Mouse (Mus musculus) kidney, postnatal 0 days (tissue): ENCODE data around the gene Ttc28. TPM values are rescaled to one million over a fixed set of nuclear protein-coding genes. Genes with fewer than 3 reads are reported as not detected.

ENCODE experiments used
- ATAC-seq: fragments of 200-750 bp; cut with Nextera tagmentation; replicated peaks from 2 replicates; pipeline ENCODE4 v1.8.0; 2017; ENCODE audit warnings: low read depth, moderate number of reproducible peaks, moderate TSS enrichment, moderate library complexity; ENCODE audit not compliant: low FRiP score
- DNase-seq: peaks from one replicate; pipeline ENCODE4 v3.0.0-alpha.2; 2016; ENCODE audit warnings: low spot score
- H3K27ac ChIP-seq: fragments of 300-500 bp; sonication (generic); 2 replicates; pipeline ENCODE4 v1.5.1; 2014; ENCODE audit warnings: mild to moderate bottlenecking
- H3K27me3 ChIP-seq: fragments of 300-500 bp; sonication (generic); 2 replicates; pipeline ENCODE4 v1.6.1; 2014; ENCODE audit warnings: low read length, mixed read lengths; ENCODE audit not compliant: insufficient read depth
- H3K36me3 ChIP-seq: fragments of 300-500 bp; sonication (generic); 2 replicates; pipeline ENCODE4 v1.6.1; 2014; ENCODE audit warnings: low read length, mixed read lengths; ENCODE audit not compliant: insufficient read depth
- H3K4me1 ChIP-seq: fragments of 300-500 bp; sonication (generic); replicated peaks from 2 replicates; pipeline ENCODE4 v1.6.1; 2014; ENCODE audit warnings: antibody characterized with exemption, low read length, mixed read lengths; ENCODE audit not compliant: insufficient read depth
- H3K4me2 ChIP-seq: fragments of 300-500 bp; sonication (generic); 2 replicates; pipeline ENCODE4 v1.6.1; 2014; ENCODE audit warnings: mild to moderate bottlenecking, low read length, moderate library complexity, mixed read lengths
- H3K4me3 ChIP-seq: fragments of 300-500 bp; sonication (generic); replicated peaks from 2 replicates; pipeline ENCODE4 v1.5.1; 2014; ENCODE audit warnings: low read depth, low read length
- H3K9ac ChIP-seq: fragments of 300-500 bp; sonication (generic); 2 replicates; pipeline ENCODE4 v1.6.1; 2014; ENCODE audit warnings: low read depth, low read length
- H3K9me3 ChIP-seq: fragments of 300-500 bp; sonication (generic); replicated peaks from 2 replicates; pipeline ENCODE4 v1.6.1; 2016; ENCODE audit warnings: low read length, inconsistent platforms, mixed read lengths
- CTCF ChIP-seq: IDR thresholded peaks from 2 replicates; pipeline ENCODE4 v1.5.1; 2016; ENCODE audit warnings: antibody characterized with exemption, low read depth, mild to moderate bottlenecking, moderate library complexity
- WGBS: fragments of 180-500 bp; shearing (Covaris S2); extraction: QIAGEN DNeasy Blood & Tissue Kit; methylation state at CpG from one replicate; pipeline ENCODE4 v1.1.7; 2014; 5-methylcytosine and 5-hydroxymethylcytosine counted together
- polyA plus RNA-seq: library from polyadenylated mRNA; unstranded; fragments of >200 nt; fragmentation: Nextera tagmentation; extraction: Ambion mirVana; gene quantifications from 2 replicates; pipeline ENCODE4 v1.2.1, GENCODE M21; 2015

Gene Ttc28
- polyA plus RNA-seq, 1 experiment from 2014 or later = 8.1 TPM

DNA sequence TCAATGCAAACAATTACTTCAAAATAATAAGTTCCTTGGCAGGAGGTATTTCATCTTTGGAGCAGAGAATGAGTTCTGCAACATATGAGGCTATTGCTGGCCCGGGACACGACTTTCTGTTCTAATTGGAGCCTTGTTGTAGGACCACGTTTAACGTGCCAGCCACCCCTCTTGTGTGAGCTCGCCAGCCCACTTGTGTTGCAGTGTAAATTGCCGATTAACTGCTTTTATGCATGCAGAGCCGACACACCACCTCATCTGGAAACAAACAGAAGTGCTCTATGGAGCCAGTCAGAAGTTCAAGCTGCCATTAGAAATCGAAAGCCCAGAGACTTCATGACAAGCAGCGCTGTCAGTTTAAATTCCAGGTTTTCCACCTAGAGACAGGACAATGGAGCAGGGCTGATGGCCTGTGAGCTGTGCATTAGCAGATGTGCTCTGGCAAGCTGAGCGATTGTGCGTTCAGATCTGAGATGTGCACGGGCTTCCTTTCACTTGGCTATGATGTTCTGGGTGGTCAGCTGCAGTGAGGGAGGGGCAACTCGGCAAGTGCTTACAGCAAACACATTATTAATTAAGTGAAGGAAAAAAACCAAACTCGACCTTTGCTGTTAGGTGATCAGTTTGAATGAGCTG is 167.4 kb downstream of the Ttc28 start:
- Histone ChIP-seq H3K4me1 (peaks cover 29% of the 10 kb centered on the region; the same call in 1 of the 2 replicates), H3K4me2 (no peak overlapping the region), H3K9me3 (no peaks in the 10 kb centered on the region), H3K36me3 (no peaks in the 10 kb centered on the region), H3K27me3 (no peaks in the 10 kb centered on the region), H3K4me3 (no peak overlapping the region), H3K27ac (no peak overlapping the region), H3K9ac (no peak overlapping the region)
- WGBS = 46% methylated on average over 14 of the region's 14 CpGs
- TF ChIP-seq CTCF = no peak
- DNase-seq (no peak), ATAC-seq (no peak)

DNA sequence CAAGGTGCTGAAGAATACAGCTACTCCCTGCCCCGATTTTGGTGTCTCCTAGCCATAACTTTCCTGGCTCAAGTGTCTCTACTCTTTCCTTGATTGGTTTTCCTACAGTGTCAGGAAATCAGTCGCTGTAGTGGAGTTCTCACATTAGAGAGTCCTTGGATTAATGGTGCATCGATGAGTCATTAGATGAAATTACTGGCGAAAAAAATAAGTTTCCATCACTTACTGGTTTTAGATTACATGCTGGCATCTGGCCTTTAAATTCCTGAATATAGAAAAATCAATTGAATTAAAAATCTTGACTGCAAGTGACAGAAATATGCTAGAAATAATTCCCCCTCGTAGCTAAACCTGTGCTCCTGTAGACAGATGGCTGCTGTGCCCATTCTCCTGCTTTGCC is 168.4 kb downstream of the Ttc28 start:
- Histone ChIP-seq H3K27ac (no peak overlapping the region), H3K4me1 (peaks cover 29% of the 10 kb centered on the region; the same call in 1 of the 2 replicates), H3K9ac (no peak overlapping the region), H3K4me3 (no peak overlapping the region), H3K27me3 (no peaks in the 10 kb centered on the region), H3K9me3 (no peaks in the 10 kb centered on the region), H3K36me3 (no peaks in the 10 kb centered on the region), H3K4me2 (no peak overlapping the region)
- TF ChIP-seq CTCF = no peak
- ATAC-seq (no peak), DNase-seq (no peak)
- WGBS = 48% methylated on average over 5 of the region's 5 CpGs

DNA sequence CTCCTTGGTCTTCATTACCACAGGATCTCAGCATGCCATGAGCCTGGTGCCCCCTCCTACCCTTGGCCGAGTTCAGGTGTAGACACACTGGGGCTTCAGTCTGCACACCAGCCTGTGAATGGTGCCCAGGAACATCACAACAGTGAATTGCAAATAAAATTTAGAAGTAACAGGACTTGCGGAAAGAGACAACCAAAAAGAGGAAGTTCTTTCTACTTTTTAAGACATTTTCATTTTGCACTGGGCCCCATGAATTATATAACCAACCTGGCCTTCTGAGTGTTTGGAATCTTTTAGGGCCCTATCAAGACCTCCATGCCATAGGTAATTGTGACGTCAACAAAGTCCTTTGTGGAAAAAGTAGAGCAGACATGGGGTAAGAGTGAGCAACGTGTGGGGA is 170.0 kb downstream of the Ttc28 start:
- Histone ChIP-seq H3K27ac (no peak overlapping the region), H3K4me2 (no peak overlapping the region), H3K27me3 (no peaks in the 10 kb centered on the region), H3K4me1 (peaks cover 24% of the 10 kb centered on the region; the same call in 1 of the 2 replicates), H3K36me3 (no peaks in the 10 kb centered on the region), H3K4me3 (no peak overlapping the region), H3K9me3 (no peaks in the 10 kb centered on the region), H3K9ac (no peak overlapping the region)
- WGBS = 86% methylated on average over 4 of the region's 4 CpGs
- ATAC-seq (no peak), DNase-seq (no peak)
- TF ChIP-seq CTCF = no peak

DNA sequence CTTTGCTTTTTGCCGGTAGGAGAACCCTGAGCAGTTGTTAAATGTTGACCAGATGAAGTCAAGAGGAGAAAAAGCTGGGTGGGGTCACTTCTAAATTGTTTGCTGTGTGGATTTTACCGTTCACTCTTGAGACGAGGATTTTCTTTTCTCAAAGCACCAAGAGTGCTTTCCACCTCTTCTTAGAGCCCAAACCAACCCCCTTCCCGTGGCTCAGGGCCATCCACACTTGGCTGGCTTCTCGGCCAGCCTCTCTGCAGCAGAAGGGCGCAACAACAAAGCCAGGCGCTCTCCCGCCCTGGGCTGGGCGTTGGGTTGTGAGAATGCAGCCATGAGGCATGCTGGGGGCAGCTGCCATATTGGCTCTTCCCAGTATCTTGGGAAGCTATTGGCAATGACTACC is 170.5 kb downstream of the Ttc28 start:
- no peaks in the 10 kb centered on the region for H3K9me3 ChIP-seq
- H3K4me2 ChIP-seq = no peak overlapping the region
- DNase-seq (no peak), ATAC-seq (no peak)
- H3K4me3 ChIP-seq = no peak overlapping the region
- no peak overlapping the region for H3K9ac ChIP-seq
- no peaks in the 10 kb centered on the region for H3K27me3 ChIP-seq
- no peak for TF ChIP-seq CTCF
- peaks cover 21% of the 10 kb centered on the region; the same call in 1 of the 2 replicates for H3K4me1 ChIP-seq
- 82% methylated on average over 9 of the region's 9 CpGs for WGBS
- no peaks in the 10 kb centered on the region for H3K36me3 ChIP-seq
- no peak overlapping the region for H3K27ac ChIP-seq

DNA sequence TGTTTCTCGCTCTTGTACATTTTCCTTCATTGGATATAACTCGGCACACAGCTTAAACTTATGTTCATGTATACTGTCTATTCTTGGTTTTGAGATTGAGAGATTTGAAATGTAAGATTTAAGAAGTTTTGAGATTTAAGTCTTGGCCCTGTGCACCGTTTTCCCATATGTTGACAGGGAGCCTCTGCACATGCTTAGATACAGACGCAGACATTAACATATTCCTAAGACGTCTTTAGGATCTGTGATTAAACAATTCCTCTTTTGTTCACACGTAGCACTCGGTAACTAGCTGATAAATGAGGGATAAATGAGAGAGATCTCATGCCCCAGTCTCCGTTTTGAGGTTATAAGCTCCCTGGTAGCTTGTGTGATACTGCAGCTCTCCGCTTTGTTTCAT is 174.8 kb downstream of the Ttc28 start:
- no peak for DNase-seq
- H3K9me3 ChIP-seq = no peaks in the 10 kb centered on the region
- no peak overlapping the region for H3K9ac ChIP-seq
- no peaks in the 10 kb centered on the region for H3K36me3 ChIP-seq
- TF ChIP-seq CTCF = no peak
- H3K4me3 ChIP-seq = no peak overlapping the region
- H3K4me1 ChIP-seq = peaks cover 16% of the 10 kb centered on the region
- H3K27ac ChIP-seq = no peak overlapping the region
- WGBS = 72% methylated on average over 9 of the region's 9 CpGs
- H3K4me2 ChIP-seq = no peak overlapping the region
- H3K27me3 ChIP-seq = no peaks in the 10 kb centered on the region
- ATAC-seq = no peak

DNA sequence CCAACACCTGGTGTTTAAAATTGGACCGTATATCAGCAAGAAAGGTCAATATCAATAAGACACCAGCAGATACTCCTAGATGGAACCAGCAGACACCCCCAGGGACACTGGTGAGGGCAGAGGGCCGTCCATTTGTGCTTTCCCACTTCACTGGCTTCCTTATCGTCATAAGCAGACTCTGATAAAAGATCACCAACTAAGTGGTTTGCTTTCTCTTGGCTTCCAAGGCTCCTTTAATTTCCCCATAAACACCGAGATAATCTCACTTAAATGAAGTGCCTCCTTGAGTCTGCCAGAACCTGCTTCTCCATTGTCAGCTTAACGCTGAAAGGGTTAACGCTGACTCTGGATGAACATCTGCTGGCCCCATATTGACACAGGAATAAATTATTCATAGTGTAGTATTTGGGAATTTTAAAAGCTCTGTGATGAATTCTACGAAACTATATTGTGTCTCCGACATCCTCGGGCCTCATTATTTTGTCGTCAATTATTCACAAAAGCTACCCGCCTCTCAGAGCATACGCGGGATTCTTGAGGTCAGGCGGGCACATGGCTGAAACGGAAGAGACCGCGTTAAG is 175.3 kb downstream of the Ttc28 start:
- H3K36me3 ChIP-seq = no peaks in the 10 kb centered on the region
- H3K9ac ChIP-seq = no peak overlapping the region
- H3K4me2 ChIP-seq = peak overlapping the region; percentile 15; the same call in 1 of the 2 replicates
- H3K27me3 ChIP-seq = no peaks in the 10 kb centered on the region
- no peak for DNase-seq
- 56% methylated on average over 17 of the region's 17 CpGs for WGBS
- no peak for TF ChIP-seq CTCF
- no peak for ATAC-seq
- no peak overlapping the region for H3K27ac ChIP-seq
- no peaks in the 10 kb centered on the region for H3K9me3 ChIP-seq
- no peak overlapping the region for H3K4me3 ChIP-seq
- H3K4me1 ChIP-seq = peaks cover 16% of the 10 kb centered on the region
